ENCODE assay signal across 8 mouse cellular contexts in the genomic region with DNA sequence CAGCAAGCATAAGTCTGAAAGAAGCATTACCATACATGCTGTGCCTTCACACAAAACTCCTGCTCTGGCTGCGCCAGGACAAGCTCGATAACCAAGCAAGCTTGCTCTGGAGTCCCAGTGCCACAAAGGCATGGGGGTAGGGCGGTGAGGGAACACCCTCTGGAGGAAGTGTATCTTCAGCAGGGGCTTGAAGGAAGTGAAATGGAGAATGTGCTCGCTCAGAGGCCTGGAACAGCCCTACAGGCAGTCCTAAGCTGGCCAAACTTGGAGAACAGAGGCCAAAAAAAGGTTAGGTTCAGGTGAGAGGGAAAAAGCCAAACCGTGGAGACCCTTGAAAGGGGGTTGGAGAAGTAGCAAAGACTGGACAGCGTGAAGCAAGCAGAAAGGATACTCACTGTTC. TPM values are rescaled to one million over a fixed set of nuclear protein-coding genes. Genes with fewer than 3 reads are reported as not detected.
DNase-seq lines count a peak whose midpoint lies in the region; ATAC-seq and TF ChIP-seq lines count a peak whose summit lies in the region.

No protein-coding gene starts in this region.

- TF ChIP-seq POLR2A in limb, embryonic 14.5 days (IDR thresholded peaks at IDR 0.05; ENCODE audit: borderline replicate concordance, extremely low read depth, insufficient read depth, insufficient read length), result no peak

- 53% methylated on average over 6 of the region's 6 CpGs for WGBS in limb, embryonic 14.5 days
- WGBS in midbrain, embryonic 15.5 days, result 48% methylated on average over 6 of the region's 6 CpGs

- peak overlapping the region; percentile 93; the same call in 1 of the 2 replicates for H3K9ac ChIP-seq in limb, embryonic 14.5 days (ENCODE audit: low read depth, low read length, severe bottlenecking)
- no peak overlapping the region for H3K9ac ChIP-seq in midbrain, embryonic 15.5 days

- peak overlapping the region; percentile 86 for H3K4me2 ChIP-seq in limb, embryonic 14.5 days (replicated peaks; ENCODE audit: low read depth, low read length, severe bottlenecking)
- peak overlapping the region; percentile 90 for H3K4me2 ChIP-seq in midbrain, embryonic 15.5 days

- 0 out of 2 replicates have a peak overlapping the region, but pooled peaks have one; percentile 45 for H3K27ac ChIP-seq in limb, embryonic 14.5 days (replicated peaks; ENCODE audit: low read depth, low read length)
- no peak overlapping the region for H3K27ac ChIP-seq in midbrain, embryonic 15.5 days

- intact Hi-C loops in heart, postnatal 10 days (cut with DNase I), result no loop called here

- H3K4me1 ChIP-seq in limb, embryonic 14.5 days (ENCODE audit: control insufficient read depth, insufficient read depth, low read length), result peaks cover 13% of the 10 kb centered on the region
- peaks cover 28% of the 10 kb centered on the region for H3K4me1 ChIP-seq in midbrain, embryonic 15.5 days

- peak overlapping the region; percentile 96 for H3K4me3 ChIP-seq in limb, embryonic 14.5 days (replicated peaks; ENCODE audit: low read length)
- H3K4me3 ChIP-seq in midbrain, embryonic 15.5 days, result peak overlapping the region; percentile 99

- no peaks in the 10 kb centered on the region for H3K27me3 ChIP-seq in limb, embryonic 14.5 days (ENCODE audit: control insufficient read depth, insufficient read depth, low read length)
- H3K27me3 ChIP-seq in midbrain, embryonic 15.5 days (replicated peaks), result no peaks in the 10 kb centered on the region

- ATAC-seq in limb, embryonic 14.5 days (ENCODE audit: low FRiP score, low read depth), result no peak
- ATAC-seq in midbrain, embryonic 15.5 days (replicated peaks), result no peak

- peaks cover 17% of the 10 kb centered on the region for H3K36me3 ChIP-seq in limb, embryonic 14.5 days (ENCODE audit: control insufficient read depth, insufficient read depth, low read length)
- H3K36me3 ChIP-seq in midbrain, embryonic 15.5 days (replicated peaks), result no peaks in the 10 kb centered on the region

- H3K9me3 ChIP-seq in limb, embryonic 14.5 days (ENCODE audit: control insufficient read depth, low read length), result no peaks in the 10 kb centered on the region
- H3K9me3 ChIP-seq in midbrain, embryonic 15.5 days, result no peaks in the 10 kb centered on the region

- peak; percentile 15 for DNase-seq in gastrocnemius, adult 18-20 months (ENCODE audit: low spot score)
- no peak for DNase-seq in gastrocnemius, postnatal 25 days
- DNase-seq in c-Kit-positive CD71-negative TER-119-negative erythroid progenitor cells, embryonic 14.5 days (ENCODE audit: low read depth), result peak; percentile 47
- peak; percentile 52 to 55 for DNase-seq in heart, postnatal 10 days
- DNase-seq in limb, embryonic 14.5 days (ENCODE audit: low spot score), result no peak
- no peak for DNase-seq in ovary, postnatal 14 days (ENCODE audit: low spot score)
- DNase-seq in urinary bladder, adult 2 months (ENCODE audit: low spot score), result no peak

RNA-seq across cellular contexts. Expression of a gene that starts 1.8 kb away (rescaled TPM):
- 1 to 10 TPM; 2.9 to 3.0 TPM for total RNA-seq in gastrocnemius, adult 18-20 months (2021)
- total RNA-seq in gastrocnemius, postnatal 25 days (2021), result 1 to 10 TPM; 3.5 to 4.4 TPM
- 10 to 100 TPM; 20.6 to 21.5 TPM for total RNA-seq in heart, postnatal 10 days (2021)
- 19.0 and 26.9 TPM in 2 replicates for polyA plus RNA-seq in limb, embryonic 14.5 days (2012; rRNA removed)
- polyA plus RNA-seq in limb, embryonic 14.5 days (2014; fragmentation: Nextera tagmentation; extraction: Ambion mirVana), result 8.4 and 9.1 TPM in 2 replicates
- polyA plus RNA-seq in midbrain, embryonic 15.5 days (2015; fragmentation: Nextera tagmentation; extraction: Ambion mirVana), result 7.7 and 8.7 TPM in 2 replicates
- polyA plus RNA-seq in urinary bladder, adult 2 months (2012; rRNA removed), result 9.5 and 9.7 TPM in 2 replicates

RNA-seq across cellular contexts. Expression of a gene that starts 39.0 kb away (rescaled TPM):
- 10 to 100 TPM; 10.3 to 12.7 TPM for total RNA-seq in gastrocnemius, adult 18-20 months (2021)
- 10 to 100 TPM; 11.8 to 13.1 TPM for total RNA-seq in gastrocnemius, postnatal 25 days (2021)
- total RNA-seq in heart, postnatal 10 days (2021), result 10 to 100 TPM; 20.1 to 20.5 TPM
- 13.6 and 15.0 TPM in 2 replicates for polyA plus RNA-seq in limb, embryonic 14.5 days (2012; rRNA removed)
- polyA plus RNA-seq in limb, embryonic 14.5 days (2014; fragmentation: Nextera tagmentation; extraction: Ambion mirVana), result 18.3 and 19.0 TPM in 2 replicates
- 25.2 and 28.4 TPM in 2 replicates for polyA plus RNA-seq in midbrain, embryonic 15.5 days (2015; fragmentation: Nextera tagmentation; extraction: Ambion mirVana)
- polyA plus RNA-seq in urinary bladder, adult 2 months (2012; rRNA removed), result 13.9 and 16.2 TPM in 2 replicates

RNA-seq across cellular contexts. Expression of a gene that starts 58.1 kb away (rescaled TPM):
- 1 to 10 TPM; 2.0 to 3.3 TPM for total RNA-seq in gastrocnemius, adult 18-20 months (2021)
- 1 to 10 TPM; 2.3 to 2.5 TPM for total RNA-seq in gastrocnemius, postnatal 25 days (2021)
- 1 to 10 TPM; 6.7 to 9.0 TPM for total RNA-seq in heart, postnatal 10 days (2021)
- polyA plus RNA-seq in limb, embryonic 14.5 days (2012; rRNA removed), result 5.4 and 6.4 TPM in 2 replicates
- polyA plus RNA-seq in limb, embryonic 14.5 days (2014; fragmentation: Nextera tagmentation; extraction: Ambion mirVana), result 3.5 and 4.7 TPM in 2 replicates
- polyA plus RNA-seq in midbrain, embryonic 15.5 days (2015; fragmentation: Nextera tagmentation; extraction: Ambion mirVana), result 47.6 and 53.1 TPM in 2 replicates
- 8.2 and 8.4 TPM in 2 replicates for polyA plus RNA-seq in urinary bladder, adult 2 months (2012; rRNA removed)

Comparison
In these comparisons a context has a peak if more than half of its experiments do, and no peak if none do; other contexts are left out.
1. DNase-seq: peak in gastrocnemius, adult 18-20 months (single experiment), c-Kit-positive CD71-negative TER-119-negative erythroid progenitor cells, embryonic 14.5 days (single experiment) and heart, postnatal 10 days (2 of 2); none in gastrocnemius, postnatal 25 days (single experiment), limb, embryonic 14.5 days (single experiment), ovary, postnatal 14 days (single experiment) and urinary bladder, adult 2 months (single experiment).